Mouse (Mus musculus) lung, adult 2 months (tissue): ENCODE data around the gene Wfdc10.

Source experiments
- CTCF ChIP-seq: fragments of 200-500 bp; IDR thresholded peaks from 2 replicates; pipeline ENCODE4 v1.5.1; 2011; ENCODE audit warnings: mild to moderate bottlenecking, low read length, control low read depth; ENCODE audit not compliant: insufficient read depth
- POLR2A ChIP-seq: fragments of 200-500 bp; IDR thresholded peaks from 2 replicates; pipeline ENCODE4 v1.6.1; 2011; ENCODE audit warnings: low read depth, mild to moderate bottlenecking, control low read depth, low read length, borderline replicate concordance; ENCODE audit errors: extremely low read depth

DNA sequence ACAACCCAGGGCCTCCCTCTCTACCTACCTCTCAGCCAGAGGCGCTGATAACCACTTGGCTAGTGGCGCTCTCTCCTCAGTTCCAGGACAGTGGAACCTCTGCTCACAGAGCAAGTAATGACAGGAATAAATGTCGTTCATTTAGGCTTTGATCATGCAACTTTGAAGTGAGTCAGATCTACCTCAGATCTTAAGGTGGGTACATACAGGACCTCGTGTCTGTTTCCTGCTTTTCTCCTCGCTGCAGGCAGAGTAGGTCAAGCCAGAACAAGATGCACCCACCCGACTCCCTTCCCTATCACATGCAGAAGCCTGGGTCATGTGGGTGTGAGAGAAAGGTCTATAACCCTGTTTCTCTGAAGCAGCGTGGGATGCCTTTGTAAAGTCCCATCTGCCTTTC is 18.1 kb downstream of the Wfdc10 start, which contains the start of gene Wfdc11:
- TF ChIP-seq POLR2A (no peak), CTCF (no peak)
